Mouse (Mus musculus): ENCODE data around the gene Ifne.
"Not testable (repeated sequence)": the region's sequence is repeated elsewhere in the genome, so short reads cannot be mapped to it uniquely, and the experiment has no call there.

Gene Ifne

GRCm38 (mm10) chr4:88867366-88867925 lies 12.6 kb downstream of the Ifne start:
- peak; percentile 50 to 76 for DNase-seq

DNA sequence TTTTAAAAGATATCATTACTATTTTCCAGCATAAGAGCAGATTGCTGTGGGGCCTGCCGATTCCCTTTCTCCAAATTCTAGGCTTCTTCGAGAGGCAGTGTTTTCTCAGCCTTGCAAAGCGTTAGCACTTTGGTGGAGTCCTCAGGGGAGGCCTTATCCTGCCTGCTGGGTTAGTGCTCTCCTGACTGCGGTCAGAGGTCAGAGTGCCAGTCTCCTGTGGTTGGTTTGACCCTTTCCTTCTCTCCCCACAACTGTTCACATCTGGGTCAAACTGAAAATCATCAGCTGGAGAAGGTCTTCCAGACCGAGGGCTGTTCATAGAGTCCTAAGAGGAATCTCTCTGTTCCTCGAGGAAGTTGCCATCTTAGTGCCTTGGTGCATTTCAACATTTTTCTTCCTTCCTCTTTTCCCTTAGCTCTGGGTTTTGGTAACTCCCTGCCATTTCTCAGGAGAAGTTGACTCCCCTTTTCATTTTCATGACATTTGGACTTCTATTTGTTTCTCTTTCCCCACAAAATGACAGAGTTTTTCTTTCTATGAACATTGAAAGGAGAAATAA lies 14.9 kb downstream of the Ifne start:
- DNase-seq = no peak

DNA sequence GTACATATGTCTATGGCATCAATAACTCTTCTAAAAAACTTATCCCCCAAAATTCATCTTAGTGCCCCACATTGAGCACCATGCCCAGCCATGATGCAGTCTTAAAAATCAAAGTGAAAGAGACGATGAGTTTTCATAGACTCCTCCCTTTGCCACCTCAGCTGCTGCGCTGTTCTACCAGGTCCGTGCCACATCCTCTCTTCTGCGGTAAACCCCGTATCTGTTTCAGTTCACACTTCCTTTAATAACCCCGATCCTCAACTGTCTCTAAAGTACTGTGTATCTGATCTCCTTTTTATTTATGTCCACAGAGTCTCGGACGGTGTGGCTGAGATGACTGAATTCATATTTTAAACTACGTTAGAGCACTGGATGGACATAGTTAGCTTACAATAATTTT lies 15.4 kb downstream of the Ifne start:
- no peak for DNase-seq

DNA sequence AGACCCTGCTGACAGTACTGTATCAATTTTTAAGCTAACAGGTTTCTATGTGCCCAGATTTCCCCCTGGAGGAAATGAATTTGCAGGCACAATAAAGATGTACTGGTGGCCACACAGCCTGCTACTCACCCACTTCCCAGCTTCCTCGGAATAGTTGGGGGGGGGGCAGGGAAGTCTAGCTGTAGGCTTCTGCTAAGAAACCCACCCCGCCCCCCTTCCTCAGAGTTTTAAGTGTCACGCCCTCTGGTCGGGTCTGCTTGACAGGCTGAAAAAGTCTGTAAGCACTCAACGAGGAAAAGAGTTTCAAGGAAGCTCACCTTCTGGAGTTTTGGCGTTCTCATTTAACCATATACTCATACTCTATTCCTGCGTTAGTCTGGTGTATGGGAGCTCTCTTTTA lies 16.7 kb downstream of the Ifne start:
- no peak for DNase-seq

DNA sequence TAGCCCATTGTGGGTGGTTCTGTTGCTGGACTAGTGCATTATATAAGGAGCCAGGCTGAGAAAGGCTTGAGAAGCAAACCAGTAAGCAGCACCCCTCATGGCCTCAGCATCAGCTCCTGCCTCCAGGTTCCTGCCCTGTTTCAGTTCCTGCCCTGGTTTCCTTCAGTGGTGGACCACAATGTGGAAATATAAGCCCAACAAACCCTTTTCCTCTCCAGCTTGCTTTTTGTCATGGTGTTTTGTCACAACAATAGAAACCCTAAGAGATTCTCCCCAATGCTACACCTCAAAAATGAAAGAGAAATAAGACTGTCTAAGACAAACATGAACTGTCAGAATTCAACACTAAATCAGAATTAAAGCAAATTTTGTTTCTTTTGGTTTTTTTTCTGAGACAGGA lies 20.8 kb downstream of the Ifne start:
- DNase-seq = no peak

DNA sequence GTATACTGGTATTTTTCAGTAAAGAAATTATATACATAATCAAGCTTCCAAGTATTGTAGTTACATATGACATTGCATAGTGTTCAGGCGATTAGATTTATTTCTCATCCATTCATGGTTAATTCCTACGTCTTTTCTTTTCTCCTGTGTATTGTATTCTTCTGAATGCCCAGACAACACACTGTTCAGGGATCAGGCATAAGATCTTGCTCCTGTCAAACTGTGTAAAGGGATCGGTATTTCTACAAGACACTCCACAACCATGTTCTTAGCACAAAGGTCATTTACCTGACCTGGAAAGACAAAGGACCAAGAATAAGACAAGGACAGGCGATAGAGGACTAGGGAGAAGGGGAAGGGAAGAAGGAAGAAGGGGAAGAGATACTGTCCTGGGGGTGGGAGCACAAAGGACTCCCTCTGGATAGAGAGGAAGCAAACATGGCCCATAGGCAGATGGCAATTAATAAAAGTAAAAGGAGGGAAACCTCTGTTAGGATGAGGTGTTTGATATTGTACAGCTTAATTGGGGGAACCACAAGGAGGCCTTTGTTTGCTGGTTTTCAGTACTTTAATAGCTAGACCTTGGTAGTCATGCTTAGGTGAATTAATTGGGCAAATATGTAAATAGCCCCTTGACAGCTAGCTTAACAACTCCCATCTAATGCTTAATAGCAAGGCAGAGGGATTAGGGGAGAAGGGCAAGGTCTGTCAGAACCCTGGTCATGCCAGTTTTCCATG lies 28.8 kb downstream of the Ifne start:
- no peak for DNase-seq

GRCm38 (mm10) chr4:88849698-88850097 lies 30.3 kb downstream of the Ifne start, which contains the start of gene Ifna1:
Ifna1 (plus strand) TSS chr4:88850087.
- no peak for DNase-seq

GRCm38 (mm10) chr4:88845334-88845733 lies 34.7 kb downstream of the Ifne start:
- no peak for DNase-seq

- DNase-seq = no peak
These were observed 38.5 kb downstream of the Ifne start, which contains the start of gene Ifna4 for GRCm38 (mm10) chr4:88841438-88841911. Ifna4 (plus strand) TSS chr4:88841861.

- DNase-seq = no peak
These were observed 39.9 kb downstream of the Ifne start for GRCm38 (mm10) chr4:88840058-88840457.

DNA sequence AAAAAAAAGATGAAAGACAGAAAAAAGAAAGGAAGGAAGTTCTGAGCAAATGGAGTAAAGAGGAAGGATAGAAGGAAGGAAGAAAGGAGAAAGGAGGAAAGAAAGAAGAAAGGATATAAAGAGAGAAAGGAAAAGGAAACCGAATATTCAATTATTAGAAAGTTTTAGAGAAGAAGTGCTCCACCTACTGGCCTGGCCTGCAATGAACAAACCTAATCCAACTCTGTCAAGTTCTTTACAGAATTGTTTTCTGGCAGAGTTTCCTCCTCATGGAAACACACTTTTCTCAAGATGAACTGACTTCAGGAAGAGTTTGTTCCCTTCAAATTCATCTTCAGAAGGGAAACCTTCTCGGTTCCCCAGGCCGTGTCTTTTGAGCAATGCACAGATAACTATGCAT lies 41.2 kb downstream of the Ifne start:
- peak in 1 of 2 experiments; percentile 14 for DNase-seq

DNA sequence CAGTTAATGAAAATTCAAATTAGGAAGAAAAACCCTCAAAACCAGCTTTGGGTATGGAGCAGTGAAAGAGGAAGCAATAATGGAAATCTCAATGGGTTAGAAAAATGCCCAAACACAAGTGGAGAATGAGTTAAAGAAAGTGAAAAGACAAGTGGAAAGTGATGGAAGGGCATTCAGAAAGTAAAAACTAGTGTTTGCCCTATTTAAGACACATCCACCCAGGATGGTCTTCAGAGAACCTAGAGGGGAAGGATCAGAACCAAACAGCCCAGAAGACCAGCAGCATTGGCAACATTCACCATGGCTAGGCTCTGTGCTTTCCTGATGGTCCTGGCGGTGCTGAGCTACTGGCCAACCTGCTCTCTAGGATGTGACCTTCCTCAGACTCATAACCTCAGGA lies 44.8 kb downstream of the Ifne start, which contains the start of gene Ifna5:
Gene Ifna5 (plus strand): TSS at position 301 of the 400 bp plus-strand sequence.
- DNase-seq = not testable (repeated sequence)

DNA sequence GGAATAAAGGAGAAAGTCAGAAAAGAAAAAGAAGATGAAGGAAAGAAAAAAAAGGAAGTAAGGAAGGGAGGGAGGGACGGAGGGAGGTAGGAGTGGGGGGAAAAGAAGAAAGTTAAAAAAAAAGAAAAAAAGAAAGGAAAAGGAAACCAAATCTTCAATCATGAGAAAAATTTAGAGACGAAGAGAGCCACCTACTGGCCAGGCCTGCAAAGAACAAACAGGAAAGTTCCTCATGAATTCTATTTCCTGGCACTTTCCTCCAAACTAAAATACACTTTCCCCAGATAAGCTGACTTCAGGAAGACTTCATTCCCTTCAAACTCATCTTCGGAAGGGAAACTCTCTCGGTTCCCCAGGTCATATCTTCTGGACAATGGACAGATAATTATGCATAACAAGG lies 49.5 kb downstream of the Ifne start:
- DNase-seq = peak in 1 of 2 experiments; percentile 22

Data from kidney, adult 8-10 months (tissue).